Mouse (Mus musculus): ENCODE data around the gene Asprv1. TPM values are rescaled to one million over a fixed set of nuclear protein-coding genes. Genes with fewer than 3 reads are reported as not detected.

Gene Asprv1
- total RNA-seq, 2 experiments from 2014 or later = 0.88 to 1.7 TPM

DNA sequence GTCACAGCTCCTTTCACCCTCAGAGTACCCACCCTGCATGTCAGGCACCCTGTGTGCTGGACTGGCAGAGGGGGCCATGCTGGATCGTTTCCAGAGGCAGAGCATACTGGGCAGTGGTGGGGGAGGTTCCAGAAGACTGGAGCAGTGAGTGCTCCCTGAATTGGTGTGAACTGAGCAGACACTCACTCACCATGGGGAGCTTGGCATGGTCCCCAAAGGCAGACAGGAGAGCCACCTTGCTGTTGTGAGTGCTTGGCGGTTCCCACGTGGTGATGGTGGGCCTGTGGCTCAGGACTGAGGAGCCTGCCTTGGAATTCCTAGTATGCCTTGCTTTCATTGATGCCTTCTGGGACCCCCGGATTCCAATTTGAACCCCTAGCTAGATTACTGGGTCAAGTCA, 4.8 kb upstream of the Asprv1 start:
- no peak for DNase-seq

DNA sequence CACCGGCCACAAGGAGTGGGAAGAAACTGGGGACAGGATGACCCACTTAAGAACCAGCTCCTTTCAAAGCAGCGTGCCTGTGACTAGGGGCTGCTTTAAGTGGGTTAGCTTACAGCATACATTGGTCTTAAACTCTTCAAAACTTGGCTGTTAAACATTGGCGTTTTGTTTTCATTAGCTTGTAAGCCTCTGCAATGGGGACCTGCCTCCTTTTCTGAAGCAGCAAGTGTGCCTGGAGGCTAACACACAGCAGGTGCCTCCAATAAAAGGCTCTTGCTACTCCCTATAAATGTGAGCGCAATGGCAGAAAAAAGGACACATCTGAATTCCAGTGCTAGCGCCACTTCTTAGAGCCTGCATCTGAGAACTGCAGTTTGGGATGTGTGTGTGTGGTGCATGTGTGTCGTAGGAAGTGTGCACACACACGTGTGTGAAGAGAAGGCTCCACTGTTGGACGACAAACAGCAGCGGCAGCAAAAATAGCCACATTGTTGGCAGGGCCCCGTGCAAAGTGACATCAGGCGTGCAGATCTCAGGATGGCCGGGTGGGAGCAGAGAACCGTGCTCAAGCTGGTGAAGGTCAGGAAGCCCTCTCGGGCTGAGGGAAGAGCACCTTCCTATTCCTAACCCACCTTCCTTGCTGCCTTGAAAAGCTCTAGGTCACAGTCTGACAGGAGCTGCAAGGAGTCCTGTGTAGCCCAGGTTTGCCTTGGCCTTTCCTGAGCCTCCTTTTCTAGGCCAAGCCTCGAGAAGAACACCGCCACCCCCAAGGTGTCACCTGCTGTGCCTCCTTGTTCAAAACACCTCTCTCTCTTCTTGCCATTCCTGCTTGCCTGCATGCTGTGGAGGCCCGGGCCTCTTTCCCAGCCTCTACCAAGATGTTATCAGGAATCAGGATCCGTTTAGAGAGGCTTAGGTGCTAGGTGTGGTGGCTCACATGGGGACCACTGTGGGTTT, 3.6 kb upstream of the Asprv1 start:
- DNase-seq = no peak

DNA sequence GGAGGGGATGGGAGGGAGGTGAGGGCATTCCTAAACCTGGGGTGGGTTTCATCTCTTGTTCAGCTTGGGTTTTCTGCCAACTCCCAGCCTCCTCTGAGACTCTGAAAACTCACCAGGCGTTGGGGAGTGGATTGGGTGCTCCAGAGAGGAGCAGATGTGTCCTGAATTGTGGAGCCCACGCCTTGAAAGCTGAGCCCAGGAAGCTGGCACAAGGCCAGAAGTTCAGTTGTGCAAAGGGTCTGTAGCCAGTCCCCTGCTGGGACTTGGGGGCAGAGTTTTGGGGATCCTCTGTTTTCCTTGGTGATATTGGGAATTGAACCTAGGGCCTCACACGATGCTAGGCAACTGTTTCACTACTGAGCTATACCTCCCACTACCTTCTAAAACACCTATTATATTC, 2.2 kb downstream of the Asprv1 start:
- DNase-seq = no peak

DNA sequence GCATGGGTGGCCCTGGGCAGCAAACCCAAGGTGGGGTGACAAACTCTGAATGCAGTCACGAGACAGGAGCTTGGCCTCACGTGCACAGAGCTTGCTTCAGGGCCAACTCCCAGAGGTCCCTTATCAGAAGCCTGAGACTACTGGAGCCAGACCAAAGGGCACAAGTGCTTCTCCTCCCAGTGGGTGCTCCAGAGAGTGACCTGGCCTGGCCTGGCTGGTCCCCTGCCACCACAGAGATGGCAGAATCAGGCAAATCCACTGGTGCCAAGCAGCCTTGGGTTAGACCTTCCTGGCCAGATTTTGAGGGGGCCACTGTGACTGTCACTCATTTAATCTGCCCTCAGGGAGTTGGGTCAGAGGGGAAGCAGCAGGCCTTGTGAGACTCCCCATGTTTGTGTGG, 8.5 kb downstream of the Asprv1 start:
- no peak for DNase-seq

DNA sequence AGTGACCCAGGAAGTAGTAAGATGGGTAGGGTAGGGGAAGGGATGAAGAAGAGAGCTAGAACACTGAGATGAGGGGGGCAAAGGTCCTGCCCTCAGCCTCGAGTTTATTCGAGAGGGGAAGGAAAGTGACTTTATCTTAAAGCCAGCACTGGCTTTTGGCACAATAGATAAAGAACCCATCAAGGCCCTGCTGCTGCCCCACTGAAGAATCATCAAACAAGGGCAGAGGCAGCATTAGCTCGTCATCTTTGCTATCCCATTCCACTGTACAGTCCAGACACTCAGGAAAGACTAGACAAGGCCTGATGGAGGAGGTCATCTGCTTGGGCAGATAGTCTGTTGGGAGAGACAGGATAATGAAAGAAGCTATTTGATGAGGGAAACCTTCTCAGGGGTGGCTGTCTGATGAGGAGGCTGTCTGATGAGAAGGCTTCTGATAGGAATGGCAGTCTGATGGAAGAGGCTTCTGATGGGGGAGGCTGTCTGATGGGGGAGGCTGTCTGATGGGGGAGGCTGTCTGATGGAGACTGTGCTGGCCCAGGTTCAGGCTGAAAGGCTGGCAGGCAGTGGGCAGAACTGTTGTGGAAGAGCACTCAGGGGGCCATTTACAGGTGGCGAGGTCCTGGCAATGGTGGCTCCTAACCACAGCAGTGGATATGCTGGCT, 9.3 kb downstream of the Asprv1 start:
- DNase-seq = no peak

DNA sequence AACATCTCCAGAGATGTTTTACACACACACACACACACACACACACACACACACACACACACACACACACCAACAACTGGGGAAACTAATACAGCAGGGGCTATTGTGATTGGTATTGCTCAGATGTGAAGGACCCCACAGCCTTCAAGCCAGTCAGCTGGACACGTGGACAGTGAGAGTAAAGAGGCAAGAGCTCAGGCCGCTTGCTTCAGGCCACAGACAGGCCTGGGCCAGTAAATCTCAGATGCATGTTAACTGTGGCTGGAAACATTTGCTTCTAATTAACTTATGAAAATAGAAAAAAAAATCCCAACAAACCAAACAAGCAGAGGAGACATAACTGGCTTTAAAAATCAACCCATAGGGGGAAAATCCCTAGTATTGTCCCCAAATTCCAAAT, 9.9 kb downstream of the Asprv1 start:
- DNase-seq = no peak

DNA sequence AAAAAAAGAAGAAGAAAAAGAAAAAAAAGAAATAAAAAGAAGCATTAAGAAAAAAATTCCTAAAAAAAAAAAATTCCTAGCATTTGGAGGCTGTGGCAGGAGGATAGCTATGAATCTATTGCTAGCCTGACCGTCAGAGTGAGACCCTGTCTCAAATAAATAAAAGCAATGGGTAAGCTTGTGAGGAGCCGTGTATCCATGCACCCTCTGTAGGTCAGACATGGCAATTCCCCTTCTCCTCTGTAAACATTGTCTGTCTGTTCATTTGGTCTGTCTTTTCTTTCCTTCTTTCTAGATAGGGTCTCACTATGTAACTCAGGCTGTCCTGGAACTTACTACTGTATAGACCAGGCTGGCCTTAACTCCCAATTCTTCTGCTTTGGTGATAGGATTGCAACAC, 10.5 kb downstream of the Asprv1 start:
- no peak for DNase-seq

DNA sequence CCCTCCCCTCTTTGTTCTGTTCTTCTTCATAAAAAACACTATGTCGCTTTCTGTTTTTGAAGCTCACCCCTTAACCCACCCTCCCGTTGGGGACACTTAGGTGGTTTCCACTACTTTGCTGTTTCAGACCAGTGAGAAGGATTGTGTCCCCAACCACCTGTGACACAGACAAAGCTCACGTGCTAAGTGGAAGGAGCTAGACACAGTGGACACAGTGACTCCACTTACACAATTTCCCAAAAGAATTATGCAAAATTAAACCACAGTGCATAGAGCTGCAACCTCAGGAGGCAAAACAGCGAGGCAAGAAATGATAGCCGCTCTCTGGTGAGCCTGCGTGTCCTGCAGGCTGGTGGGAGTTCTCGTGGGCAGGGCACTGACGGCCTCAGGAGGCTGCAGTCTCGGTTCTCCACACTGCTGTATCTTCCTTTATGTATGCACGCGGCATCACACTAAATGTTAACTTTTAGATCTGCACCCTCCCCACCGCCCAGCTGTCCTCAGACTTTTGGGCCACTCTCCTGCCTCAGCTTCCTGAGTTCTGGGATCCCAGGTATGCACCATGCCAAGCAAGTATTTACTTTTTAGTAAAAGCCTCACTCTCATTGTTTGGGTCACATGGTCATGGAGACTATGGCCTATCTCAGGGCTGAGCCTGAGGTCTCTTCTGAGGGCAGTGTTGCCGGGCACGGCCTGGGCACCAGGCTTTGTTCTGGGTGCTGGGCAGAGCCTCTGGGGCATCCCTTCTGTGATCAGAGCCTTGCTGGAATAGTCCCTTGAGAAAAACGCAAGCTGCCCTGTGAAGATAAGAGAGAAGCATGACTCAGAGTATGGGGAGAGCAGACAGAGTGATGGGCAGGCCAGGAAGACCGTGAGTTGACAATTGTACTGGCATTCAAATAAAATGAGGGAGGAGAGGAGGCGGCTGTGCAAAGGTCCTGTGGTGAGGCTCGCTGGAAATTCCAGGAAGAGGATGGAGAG, 11.5 kb downstream of the Asprv1 start:
- no peak for DNase-seq

DNA sequence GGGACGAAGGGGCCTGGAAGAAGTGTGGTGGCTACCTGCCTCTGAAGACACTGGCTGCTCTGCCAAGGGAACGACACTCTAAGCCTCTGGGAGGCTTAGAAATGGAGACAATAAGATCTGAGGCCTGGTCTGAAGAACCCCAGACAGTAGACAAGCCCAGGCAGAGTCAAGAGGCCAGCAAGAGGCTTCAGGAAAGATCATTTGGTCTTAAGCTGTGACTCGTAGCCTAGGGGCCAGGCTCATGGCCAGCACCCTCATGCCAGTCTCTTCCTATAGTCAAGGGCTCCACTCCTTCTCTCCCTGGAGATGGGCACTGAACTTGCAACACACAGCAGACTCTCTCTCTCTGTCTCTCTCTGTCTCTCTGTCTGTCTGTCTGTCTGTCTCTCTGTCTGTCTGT, 12.2 kb downstream of the Asprv1 start:
- DNase-seq = no peak

DNA sequence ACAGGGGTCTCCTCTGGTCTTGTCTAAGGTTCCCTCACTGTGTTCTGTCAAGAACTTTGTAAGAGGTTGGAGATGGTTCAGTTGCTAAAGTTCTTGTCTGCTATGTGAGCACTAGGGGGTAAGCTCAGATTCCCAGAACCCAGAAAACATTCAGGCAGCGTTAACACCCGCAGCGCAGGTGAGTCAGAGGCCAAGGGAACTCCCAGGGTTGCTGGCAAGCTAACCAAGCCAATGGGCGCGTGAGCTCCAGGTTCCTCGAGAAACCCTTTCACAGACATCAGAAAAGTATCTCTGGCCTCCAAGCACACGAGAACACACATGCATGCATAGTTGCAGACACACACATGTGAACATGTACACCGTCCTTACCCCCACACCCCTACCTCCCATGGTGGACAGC, 12.8 kb downstream of the Asprv1 start:
- no peak for DNase-seq

DNA sequence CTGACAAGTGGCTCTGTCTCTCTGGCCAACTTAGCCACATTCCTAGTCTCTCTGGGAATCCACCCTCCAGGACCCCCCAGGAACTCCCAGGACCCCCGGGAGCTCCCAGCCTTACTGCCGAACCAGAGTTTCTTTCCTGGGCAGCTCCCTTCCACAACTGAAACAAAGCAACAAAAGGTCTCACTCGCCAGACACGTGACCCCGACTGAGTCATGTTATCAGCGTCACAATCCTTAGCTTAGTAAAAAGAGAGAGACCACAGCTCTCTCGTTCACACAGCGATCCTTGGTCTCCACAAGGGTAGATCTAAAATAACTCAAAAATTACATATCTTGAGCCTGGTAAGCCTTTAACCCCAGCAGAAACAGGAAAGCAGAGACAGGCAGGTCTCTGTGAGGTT, 13.8 kb downstream of the Asprv1 start:
- DNase-seq = no peak

DNA sequence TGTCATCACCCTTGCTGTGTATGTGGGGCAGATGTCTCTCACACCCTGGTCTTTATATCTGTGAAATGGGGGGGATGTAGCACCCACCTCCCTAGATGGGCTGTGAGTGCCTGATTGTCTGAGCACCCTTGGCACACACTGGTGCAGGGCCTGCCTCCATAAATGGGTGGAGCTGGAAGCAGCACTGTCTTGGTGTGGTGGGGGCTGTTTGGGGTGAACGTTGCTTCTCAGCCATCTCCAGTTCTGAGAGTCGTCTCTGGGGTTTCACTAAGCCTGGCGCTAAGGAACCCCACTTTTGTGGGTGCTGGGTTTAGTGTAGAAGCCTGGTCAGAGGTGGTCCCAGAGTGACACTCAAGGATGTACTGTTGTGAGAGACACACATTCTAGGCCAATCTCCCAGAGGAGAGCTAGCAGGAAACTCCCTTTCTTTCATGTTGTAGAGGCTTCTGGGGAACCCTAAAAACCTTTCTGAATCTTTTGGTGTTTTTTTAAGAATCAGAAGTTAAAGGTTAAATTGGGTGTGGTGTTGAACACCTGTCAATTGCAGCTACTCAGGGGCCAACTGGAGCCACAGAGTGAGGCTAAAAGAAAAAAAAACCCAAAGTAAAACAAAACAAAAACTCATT, 16.9 kb downstream of the Asprv1 start:
- no peak for DNase-seq

DNA sequence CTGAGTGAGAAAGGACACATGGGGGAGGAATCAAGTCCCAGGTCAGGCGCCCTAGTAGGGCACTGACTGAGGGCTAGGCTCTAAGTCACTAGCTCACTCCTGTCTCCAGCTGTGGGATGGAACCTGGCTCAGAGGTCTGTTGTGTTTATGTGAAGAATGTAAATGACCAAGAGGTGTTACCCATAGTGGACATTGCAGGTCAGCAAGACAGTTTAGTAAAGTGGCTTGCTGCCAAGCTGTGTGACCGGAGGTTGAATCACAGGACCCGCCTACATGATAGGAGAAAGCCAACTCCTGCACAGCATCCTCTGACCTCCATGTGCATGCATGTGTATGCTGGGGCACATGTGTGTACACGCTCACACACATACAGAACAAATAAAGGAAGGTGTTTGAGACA, 17.6 kb downstream of the Asprv1 start:
- DNase-seq = no peak

DNA sequence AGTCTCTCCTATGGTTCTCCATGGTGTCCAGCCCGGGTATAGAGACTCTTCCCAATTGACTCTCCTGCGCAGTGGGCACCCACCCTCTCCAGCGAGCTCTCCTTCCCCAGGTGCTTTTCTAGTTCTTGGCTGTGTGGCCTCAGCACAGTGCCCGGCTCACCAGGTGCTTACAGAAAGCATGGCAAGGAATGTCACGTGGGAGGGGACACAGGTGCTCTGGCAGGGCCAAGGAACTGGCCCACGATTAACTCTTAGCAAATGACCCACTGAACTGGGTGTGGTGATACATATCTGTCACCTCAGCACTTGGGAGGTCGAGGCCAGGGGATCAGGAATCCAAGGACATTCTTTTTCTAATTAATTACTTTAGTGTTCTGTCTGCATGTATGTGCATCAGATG, 18.2 kb downstream of the Asprv1 start:
- no peak for DNase-seq

DNA sequence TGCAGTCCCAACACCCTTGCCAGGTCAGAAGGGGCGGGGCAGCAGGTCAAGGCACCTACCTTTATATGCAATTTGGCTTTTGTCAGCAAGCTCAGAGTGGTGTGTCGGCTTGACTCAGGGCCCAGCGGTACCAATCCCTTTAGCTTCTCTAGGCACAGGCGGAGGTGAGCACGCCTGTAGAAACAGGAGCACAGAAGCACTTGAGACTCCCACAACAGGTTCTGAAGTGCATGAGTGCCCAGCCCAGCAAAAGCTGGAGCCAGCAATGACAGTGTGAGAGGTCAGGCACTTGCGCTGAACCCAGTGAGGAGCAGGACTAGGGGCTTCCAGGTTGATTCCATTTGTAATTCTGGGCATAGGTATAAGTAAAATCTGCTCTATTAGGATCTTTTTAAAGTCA, 25.1 kb downstream of the Asprv1 start:
- no peak for DNase-seq

DNA sequence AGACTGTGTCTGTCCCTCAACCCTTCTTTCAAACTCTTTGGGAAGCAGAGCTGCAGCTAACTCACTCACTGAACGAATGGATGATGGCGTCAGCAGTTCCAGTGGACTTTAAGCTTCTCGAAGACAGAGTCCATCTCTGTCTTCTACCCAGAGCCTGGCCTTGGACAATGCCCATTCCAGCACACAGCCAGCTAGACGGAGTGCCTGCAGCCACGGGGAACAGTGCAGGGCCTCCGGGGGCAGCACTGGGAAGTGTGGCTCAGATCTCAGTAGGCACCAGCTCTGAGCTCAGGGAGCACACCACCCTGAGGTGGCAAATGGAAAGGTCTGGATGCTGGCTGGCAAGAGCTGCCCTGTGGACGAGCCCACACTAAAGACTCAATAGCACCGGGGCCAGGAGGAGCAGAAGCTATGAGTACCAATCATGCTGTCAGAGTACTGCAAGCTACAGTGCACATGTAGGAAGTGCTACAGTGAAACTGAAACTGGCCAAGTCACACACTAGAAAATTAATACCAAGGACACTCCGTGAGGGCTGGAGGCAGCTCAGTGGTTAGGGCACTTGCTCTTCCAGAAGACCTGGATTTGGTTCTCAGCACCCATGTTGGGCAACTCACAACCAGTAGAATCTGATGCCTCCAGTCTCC, 26.4 kb downstream of the Asprv1 start:
- DNase-seq = no peak

DNA sequence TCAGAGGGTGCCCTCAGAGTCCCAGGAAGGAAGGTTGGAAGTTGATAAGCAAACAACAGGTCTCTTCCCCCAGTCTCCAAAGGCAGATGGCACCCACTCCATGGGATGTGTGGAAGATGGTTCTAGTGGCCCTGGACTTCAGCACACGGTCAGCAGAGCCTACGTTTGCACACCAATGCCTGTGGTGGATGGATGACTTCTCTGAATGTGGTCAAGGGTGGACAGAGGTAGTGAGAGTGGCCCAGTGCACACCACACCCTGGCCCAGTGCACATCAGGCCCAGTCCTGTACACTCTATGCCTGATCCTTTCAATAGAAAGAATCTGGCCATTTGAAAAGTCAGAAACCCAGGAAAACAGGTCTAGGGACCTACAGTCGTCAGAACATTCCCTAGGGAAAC, 30.5 kb downstream of the Asprv1 start:
- no peak for DNase-seq

DNA sequence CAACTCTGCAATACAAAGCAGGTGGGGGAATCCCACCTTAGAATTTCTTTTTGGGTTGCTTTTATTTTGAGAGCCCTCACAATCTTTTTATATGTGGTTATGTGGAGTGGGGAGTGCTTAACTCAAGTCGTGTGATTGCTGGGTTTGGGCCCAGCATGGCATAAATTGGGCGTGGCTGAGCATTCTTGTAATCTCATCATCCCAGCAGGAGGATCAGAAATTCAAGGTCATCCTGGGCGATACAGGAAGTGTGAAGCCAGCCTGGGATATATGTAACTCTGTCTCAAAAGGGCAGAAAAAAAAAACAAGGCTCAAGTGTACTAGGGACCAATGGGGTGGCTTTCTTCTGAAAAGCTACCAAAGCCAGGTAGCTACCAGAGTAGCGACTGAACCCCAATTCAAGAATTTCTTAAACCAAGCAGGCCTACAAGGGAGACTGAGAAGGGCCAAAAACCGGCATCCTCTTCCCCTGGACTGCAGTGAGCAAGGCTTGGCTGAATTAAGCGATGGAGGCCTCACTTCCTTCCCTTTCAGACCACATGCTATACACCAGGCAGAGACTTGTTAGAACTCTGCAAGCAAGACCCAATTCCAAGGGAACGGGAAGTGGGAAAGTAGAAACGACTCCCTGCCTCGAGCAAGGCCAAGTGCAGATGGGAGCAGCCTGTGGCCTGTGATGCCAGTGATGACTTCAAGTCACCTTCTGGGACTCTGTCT, 32.4 kb downstream of the Asprv1 start:
- DNase-seq = no peak

DNA sequence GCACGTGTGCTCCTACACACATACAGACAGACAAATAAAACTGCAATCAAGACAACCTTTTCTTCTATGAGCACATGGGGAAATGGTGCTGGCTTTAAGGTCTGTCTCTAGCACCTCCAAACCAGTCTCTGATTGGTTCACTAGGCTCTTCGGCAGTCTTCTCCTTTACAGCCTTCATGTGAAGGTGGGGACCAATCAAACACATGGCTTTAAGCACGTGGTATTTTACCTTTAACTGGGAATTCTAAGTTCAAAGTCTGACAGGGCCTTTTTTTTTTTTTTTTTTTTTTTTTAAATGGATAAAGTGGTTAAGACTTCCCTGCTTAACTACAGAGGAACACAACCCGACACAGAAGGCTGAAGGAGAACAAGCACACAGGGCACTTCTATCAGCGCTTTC, 37.1 kb downstream of the Asprv1 start:
- DNase-seq = no peak

DNA sequence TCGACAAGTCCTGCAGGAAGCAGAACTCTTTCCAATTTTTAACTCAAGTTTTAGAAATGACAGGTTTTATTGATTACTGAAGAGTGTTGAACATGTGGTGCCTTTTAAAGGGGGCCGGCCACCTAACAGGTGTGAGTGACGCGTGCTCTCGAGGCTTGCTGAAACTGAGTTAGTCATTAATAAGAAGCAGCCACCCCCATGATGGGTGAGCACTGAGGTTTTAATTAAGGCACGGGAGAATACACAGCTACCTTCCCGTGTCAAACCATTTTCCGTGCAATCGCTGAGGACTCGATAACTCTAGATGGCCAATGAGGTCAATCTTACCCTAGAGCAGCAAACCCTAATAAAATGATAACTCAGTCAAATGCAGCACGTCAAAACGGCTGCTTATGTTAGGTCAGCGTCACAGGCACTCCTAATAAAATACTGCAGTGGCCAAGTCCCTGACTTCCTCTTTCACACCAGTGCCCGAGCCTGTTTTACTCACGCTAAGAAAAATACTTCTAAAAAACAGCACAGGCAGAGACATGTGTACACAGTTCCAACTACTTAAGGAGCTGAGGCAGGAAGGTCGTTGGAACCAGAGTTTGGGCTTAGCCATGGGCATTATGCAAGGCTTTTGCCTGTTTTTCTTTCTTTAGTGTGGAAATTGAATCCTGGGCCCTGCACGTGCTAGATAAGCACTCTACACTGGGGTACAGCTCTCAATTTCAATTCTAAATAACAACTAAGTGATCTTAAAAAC, 37.8 kb downstream of the Asprv1 start:
- no peak for DNase-seq

Data from layer of hippocampus, postnatal 36 days (tissue).